Mouse (Mus musculus): ENCODE data around the gene Adgre5.

Adgre5 gene

DNA sequence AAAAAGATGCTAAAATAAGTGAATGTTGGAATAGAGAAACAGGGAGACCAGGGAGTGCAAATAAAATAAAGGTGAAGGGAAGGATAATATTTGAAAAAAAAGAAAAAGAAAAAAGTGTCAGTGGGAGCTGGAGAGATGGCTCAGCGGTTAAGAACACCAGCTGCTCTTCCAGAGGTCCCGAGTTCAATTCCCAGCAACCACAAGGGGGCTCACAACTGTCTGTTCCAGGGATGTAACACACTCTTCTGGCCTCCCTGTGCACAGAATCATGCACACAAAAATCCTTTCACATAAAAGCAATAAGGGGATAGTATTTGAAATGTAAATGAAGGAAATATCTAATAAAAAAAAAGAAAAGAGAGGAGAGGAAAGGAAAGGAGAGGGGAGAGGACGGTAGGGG, 13.0 kb upstream of the Adgre5 start:
- no peak for DNase-seq (ENCODE audit: low spot score)

GRCm38 (mm10) chr8:83749265-83749664, 8.1 kb upstream of the Adgre5 start:
- DNase-seq (ENCODE audit: low spot score): no peak

GRCm38 (mm10) chr8:83748708-83749107, 7.6 kb upstream of the Adgre5 start:
- DNase-seq (ENCODE audit: low spot score): no peak

GRCm38 (mm10) chr8:83747661-83748346, 6.7 kb upstream of the Adgre5 start:
- DNase-seq (ENCODE audit: low spot score): no peak

- no peak for DNase-seq (ENCODE audit: low spot score)
These were observed 2.9 kb upstream of the Adgre5 start for GRCm38 (mm10) chr8:83744070-83744469.

DNA sequence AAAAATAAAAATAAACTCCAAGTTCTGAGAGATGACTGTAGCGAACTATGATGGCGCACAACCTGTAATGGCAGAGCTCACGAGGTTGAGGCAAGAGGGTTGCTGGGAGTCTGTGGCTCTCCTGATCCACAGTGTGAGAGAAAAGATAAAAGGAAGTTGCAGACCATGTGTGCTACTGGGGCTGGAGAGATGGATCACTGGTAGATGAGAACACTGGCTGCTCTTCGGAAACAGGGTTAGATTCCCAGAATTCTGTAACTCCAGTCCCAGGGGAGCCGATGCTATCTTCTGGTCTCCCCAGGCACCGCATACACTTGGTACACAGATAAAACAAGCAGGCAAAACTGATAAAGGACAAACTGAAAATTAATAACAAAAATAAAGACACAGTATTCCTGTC, 1.8 kb upstream of the Adgre5 start:
- no peak for DNase-seq (ENCODE audit: low spot score)

- no peak for DNase-seq (ENCODE audit: low spot score)
These were observed 926 bp upstream of the Adgre5 start for GRCm38 (mm10) chr8:83741849-83742655.

- no peak for DNase-seq (ENCODE audit: low spot score)
These were observed 545 bp downstream of the Adgre5 start for GRCm38 (mm10) chr8:83740586-83740975.

- DNase-seq (ENCODE audit: low spot score): no peak
These were observed 1.2 kb downstream of the Adgre5 start for GRCm38 (mm10) chr8:83739711-83740468.

GRCm38 (mm10) chr8:83738949-83739710, 2.0 kb downstream of the Adgre5 start:
- DNase-seq (ENCODE audit: low spot score): no peak

- no peak for DNase-seq (ENCODE audit: low spot score)
These were observed 3.1 kb downstream of the Adgre5 start for GRCm38 (mm10) chr8:83737852-83738562.

GRCm38 (mm10) chr8:83737346-83737745, 3.8 kb downstream of the Adgre5 start:
- DNase-seq (ENCODE audit: low spot score): no peak

DNA sequence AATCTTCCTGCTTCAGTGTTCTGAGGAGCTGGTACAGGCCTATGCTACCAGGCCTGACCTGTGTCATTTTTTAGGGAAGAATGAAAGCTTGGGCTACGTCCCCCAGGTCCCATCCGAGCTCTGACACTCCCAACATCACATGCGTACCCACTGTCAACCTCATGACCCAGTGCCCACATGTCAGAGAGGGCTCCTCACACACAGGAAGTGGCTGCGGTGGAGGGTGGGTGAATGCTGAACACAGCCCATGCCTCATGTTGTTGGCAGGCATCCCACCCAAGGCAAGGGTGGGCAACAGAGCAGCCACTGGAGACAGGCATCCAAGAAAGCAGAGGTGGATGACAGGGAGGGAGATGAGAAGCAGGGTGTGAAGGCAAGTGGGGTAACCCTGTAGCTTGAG, 4.4 kb downstream of the Adgre5 start:
- no peak for DNase-seq (ENCODE audit: low spot score)

DNA sequence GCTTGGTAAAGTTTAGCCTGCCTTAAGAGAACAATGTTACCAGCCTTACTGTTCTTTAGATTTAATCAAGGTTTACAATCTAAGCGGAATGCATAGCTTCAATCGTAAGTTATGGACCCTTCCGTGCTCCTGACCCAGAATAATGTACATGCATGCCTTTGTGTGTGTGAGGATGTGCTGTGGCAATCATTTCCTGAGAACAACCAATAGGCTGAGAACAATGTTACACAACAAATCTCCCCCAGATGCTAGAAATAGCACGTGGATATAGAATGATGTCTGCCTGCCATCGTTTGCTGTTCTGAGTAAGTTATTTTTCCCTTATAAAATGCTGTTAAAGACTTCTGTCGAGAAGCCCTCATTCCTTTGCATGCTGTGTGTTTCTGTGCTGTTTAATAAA, 8.2 kb downstream of the Adgre5 start:
- DNase-seq (ENCODE audit: low spot score): no peak

DNA sequence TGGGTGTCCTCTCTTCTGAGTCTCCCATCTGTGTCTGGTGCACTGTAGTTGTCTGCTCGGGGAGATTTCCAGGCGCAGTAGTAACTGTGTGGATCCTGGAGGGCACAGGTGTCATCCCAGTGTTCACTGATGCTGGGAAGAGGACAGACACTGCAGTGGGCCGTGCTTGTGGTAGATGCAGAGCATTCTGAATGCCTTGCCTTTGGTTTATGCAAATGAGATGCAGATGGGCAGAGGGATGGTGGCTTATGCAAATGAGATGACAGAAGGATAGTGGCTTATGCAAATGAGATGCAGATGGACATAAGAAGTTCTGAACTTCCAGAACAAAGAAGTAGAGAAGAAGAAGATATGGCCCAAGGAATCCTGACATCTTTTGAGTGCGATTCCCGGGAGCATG, 9.2 kb downstream of the Adgre5 start:
- no peak for DNase-seq (ENCODE audit: low spot score)

- no peak for DNase-seq (ENCODE audit: low spot score)
These were observed 11.9 kb downstream of the Adgre5 start for GRCm38 (mm10) chr8:83729009-83729807.

- no peak for DNase-seq (ENCODE audit: low spot score)
These were observed 15.5 kb downstream of the Adgre5 start for GRCm38 (mm10) chr8:83725521-83726102.

GRCm38 (mm10) chr8:83724697-83725482, 16.2 kb downstream of the Adgre5 start:
- peak; percentile 81 for DNase-seq (ENCODE audit: low spot score)

DNA sequence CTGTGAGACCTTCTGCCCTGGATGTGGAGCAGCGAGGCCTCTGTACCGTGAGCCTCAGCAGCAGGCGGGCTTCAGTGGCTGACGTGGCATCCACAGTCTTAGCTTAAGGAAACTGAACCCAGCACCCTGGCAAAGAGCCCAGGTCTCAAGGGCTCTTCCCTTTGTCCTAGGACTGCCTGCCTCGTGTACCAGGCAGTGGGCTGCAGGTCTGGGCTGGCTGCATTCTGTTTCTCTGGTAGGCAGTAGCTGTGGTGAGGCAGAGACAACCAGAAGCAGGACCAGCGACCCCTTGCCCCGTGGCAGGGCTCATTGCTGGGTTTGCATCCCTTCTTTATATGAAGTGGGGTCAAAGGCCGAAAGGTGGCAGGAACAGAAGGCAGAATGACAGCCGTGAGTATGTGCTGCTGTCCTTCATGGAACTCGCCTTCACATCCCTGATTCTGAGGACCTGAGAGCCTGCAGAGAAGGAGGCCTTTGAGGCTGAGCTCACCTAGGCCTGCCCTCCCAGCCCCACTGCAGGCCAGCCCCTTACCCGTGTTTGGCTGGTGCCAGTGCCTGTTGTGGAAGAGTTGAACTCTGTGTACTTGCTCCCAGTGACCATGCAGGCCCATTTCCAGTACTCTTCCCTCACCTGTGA, 17.6 kb downstream of the Adgre5 start:
- no peak for DNase-seq (ENCODE audit: low spot score)

Data from ovary, postnatal 14 days (tissue).